In the genomic region with DNA sequence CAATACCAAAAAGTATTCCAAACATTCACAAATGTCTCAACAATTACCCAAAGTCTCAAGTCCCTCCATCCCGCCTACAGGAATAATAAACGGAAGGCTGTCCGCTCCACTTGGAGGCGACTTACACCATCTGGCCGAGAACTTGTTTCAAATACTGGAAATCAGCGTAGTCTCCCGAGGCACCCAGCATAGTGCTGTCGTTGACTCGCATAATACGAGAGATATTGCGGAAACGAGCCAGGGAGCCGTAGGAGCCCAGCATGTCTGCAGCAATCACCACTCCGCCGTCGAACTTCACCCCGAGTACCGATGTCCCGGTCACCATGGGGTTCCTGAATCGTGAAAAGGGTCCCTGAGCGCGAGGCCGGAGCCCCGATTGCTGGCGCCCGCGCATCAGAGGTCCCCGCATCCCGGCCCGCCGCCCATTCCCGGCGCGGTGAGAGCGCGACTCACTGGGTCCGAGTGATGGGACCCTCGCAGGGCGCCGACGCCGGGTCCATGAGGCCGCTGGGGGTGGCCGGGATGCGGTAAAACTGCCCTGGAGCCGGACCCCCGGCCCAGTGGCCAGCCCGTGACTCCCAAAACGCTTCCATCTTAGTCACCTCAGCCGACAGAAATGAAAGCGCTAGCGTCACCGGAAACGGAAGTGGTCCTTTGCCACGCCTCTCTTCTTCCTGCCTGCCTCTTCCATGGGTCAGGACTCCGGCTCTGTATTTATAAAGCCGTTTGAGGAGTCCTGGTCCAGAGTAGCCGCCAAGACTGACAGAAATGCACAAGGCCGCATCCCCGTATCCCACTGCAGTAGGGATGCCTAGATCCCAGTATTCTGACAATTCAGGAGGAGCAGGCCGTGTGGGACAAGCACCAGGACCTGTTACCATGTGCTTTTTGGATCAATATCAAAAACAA, we compare ENCODE assay signal across 8 mouse cellular contexts. TPM values are rescaled to one million over a fixed set of nuclear protein-coding genes. Genes with fewer than 3 reads are reported as not detected.
DNase-seq lines count a peak whose midpoint lies in the region; ATAC-seq and TF ChIP-seq lines count a peak whose summit lies in the region.

A gene (minus strand): TSS at position 646 of the 909 bp plus-strand sequence.

- H3K9me3 ChIP-seq in ES-E14 (ENCODE audit: control insufficient read depth, insufficient read depth, low read depth, low read length) = no peaks in the 10 kb centered on the region
- no peaks in the 10 kb centered on the region for H3K9me3 ChIP-seq in forebrain, embryonic 15.5 days

- H3K27me3 ChIP-seq in forebrain, embryonic 15.5 days = no peaks in the 10 kb centered on the region

- peak within 1 kb of the TSS; percentile 93 for H3K9ac ChIP-seq in ES-E14 (ENCODE audit: insufficient read depth, low read depth, low read length, poor library complexity, severe bottlenecking)
- H3K9ac ChIP-seq in forebrain, embryonic 15.5 days (replicated peaks) = peak within 1 kb of the TSS; percentile 83

- TF ChIP-seq CTCF in lung, adult 2 months (IDR thresholded peaks at IDR 0.05; ENCODE audit: insufficient read depth, low read length) = no peak

- peak within 1 kb of the TSS; percentile 71 for H3K4me2 ChIP-seq in forebrain, embryonic 15.5 days (replicated peaks)

- in situ Hi-C loops in ES-E14 (cut with MboI; ENCODE audit: low sequenced_read_pairs in 2 of 2, unreplicated experiment in 2 of 2) = no loop called here

- 1% methylated on average over 61 of the region's 61 CpGs for WGBS in forebrain, embryonic 15.5 days
- under 1% methylated on average over 61 of the region's 61 CpGs for WGBS in lung, adult 2 months

- H3K4me1 ChIP-seq in ES-E14 (ENCODE audit: control insufficient read depth in 2 of 2, insufficient read depth in 2 of 2, low read length in 2 of 2, poor library complexity in 1 of 2) = peaks cover 0 to 14% of the 10 kb centered on the region in 2 experiments; a peak in 2 of 4 replicates
- H3K4me1 ChIP-seq in forebrain, embryonic 15.5 days = peaks cover 19% of the 10 kb centered on the region
- H3K4me1 ChIP-seq in lung, adult 2 months (ENCODE audit: control insufficient read depth, insufficient read depth, low read length) = peaks cover 4% of the 10 kb centered on the region; the same call in 1 of the 2 replicates

- ATAC-seq in forebrain, embryonic 15.5 days (replicated peaks) = peak; percentile 91
- ATAC-seq in neutrophil, adult 5-6 weeks (ENCODE audit: extremely low read depth, insufficient number of reproducible peaks, low FRiP score, poor library complexity, severe bottlenecking) = peak; percentile 93

- peak within 1 kb of the TSS; percentile 91 to 100 for H3K4me3 ChIP-seq in ES-E14 (ENCODE audit: insufficient read depth in 1 of 2, low read depth in 1 of 2, low read length in 2 of 2, poor library complexity in 1 of 2, severe bottlenecking in 1 of 2)
- H3K4me3 ChIP-seq in forebrain, embryonic 15.5 days = peak within 1 kb of the TSS; percentile 69
- peak within 1 kb of the TSS; percentile 90 for H3K4me3 ChIP-seq in lung, adult 2 months (replicated peaks; ENCODE audit: extremely low read depth, low read depth, low read length)

- TF ChIP-seq POLR2A in lung, adult 2 months (IDR thresholded peaks at IDR 0.05; ENCODE audit: borderline replicate concordance, extremely low read depth, low read depth, low read length) = peak; percentile 88; the same call in 1 of the 2 replicates

- peak within 1 kb of the TSS; percentile 74; the same call in 1 of the 2 replicates for H3K27ac ChIP-seq in ES-E14 (ENCODE audit: insufficient read depth, low read depth, low read length, poor library complexity, severe bottlenecking)
- peak within 1 kb of the TSS; percentile 77 for H3K27ac ChIP-seq in forebrain, embryonic 15.5 days (replicated peaks)

- H3K36me3 ChIP-seq in ES-E14 (ENCODE audit: control insufficient read depth, insufficient read depth, low read length, poor library complexity, severe bottlenecking) = peaks cover 22% of the 10 kb centered on the region
- peaks cover 33% of the 10 kb centered on the region for H3K36me3 ChIP-seq in forebrain, embryonic 15.5 days

- intact Hi-C loops in heart, postnatal 25 days (cut with DNase I) = loop anchor here (5.0 kb wide), 1 partner anchor 111 kb away; no protein-coding TSS in a partner anchor

- DNase-seq in ES-E14 (ENCODE audit: low read depth, low spot score) = peak; percentile 81
- DNase-seq in cerebellum, adult 11 months = peak; percentile 77
- DNase-seq in heart, postnatal 25 days (ENCODE audit: low spot score) = peak; percentile 72
- peak; percentile 76 to 92 for DNase-seq in layer of hippocampus, adult 18-20 months (ENCODE audit: low spot score in 2 of 2)
- DNase-seq in lung, adult 2 months = peak; percentile 86
- DNase-seq in thymus, adult 18-20 months = peak; percentile 61 to 72

TF ChIP-seq in ES-E14, 5 proteins besides CTCF, POLR2A, EP300 and RAD21:
- peak; percentile 38; the same call in 1 of the 2 replicates for TF ChIP-seq HCFC1 (IDR thresholded peaks at IDR 0.05; ENCODE audit: borderline replicate concordance, insufficient read depth, low read length)
- no peak for TF ChIP-seq ZC3H11A (IDR thresholded peaks at IDR 0.05; ENCODE audit: borderline replicate concordance, low read depth, low read length)

RNA-seq across cellular contexts. Expression of the gene that starts here (rescaled TPM):
- 395 and 498 TPM in 2 replicates for total RNA-seq in ES-E14 (2012; rRNA removed)
- 380 and 393 TPM in 2 replicates for polyA plus RNA-seq in forebrain, embryonic 15.5 days (2015; fragmentation: Nextera tagmentation; extraction: Ambion mirVana)
- total RNA-seq in heart, postnatal 25 days (2021) = 100 to 1,000 TPM; 217 to 228 TPM
- total RNA-seq in layer of hippocampus, adult 18-20 months (2021) = 100 to 1,000 TPM; 267 to 268 TPM
- polyA plus RNA-seq in lung, adult 2 months (2012; rRNA removed) = 175 and 210 TPM in 2 replicates
- 98.0 and 111 TPM in 2 replicates for total RNA-seq in neutrophil, adult 5-6 weeks (2017)

Comparison
In these comparisons a context has a peak if more than half of its experiments do, and no peak if none do; other contexts are left out.
1. Peak in every context shown above with its lines: DNase-seq, ATAC-seq, H3K4me3 ChIP-seq and H3K27ac ChIP-seq.